Mouse (Mus musculus): ENCODE results near the gene Adprh. TPM values are rescaled to one million over a fixed set of nuclear protein-coding genes. Genes with fewer than 3 reads are reported as not detected.

Adprh gene
- polyA plus RNA-seq, 1 experiment from 2014 or later = 153 TPM

- peak overlapping the region; percentile 21; the same call in 1 of the 2 replicates for H3K9ac ChIP-seq (replicated peaks)
- no peak overlapping the region for H3K27ac ChIP-seq (replicated peaks)
- H3K4me2 ChIP-seq = peak overlapping the region; percentile 77
- 67% methylated on average over 4 of the region's 4 CpGs for WGBS
- H3K36me3 ChIP-seq = no peaks in the 10 kb centered on the region
- ATAC-seq (ENCODE audit: low FRiP score) = no peak
- H3K4me3 ChIP-seq (replicated peaks) = no peak overlapping the region; the same call in 1 of the 2 replicates
- H3K9me3 ChIP-seq (replicated peaks) = no peaks in the 10 kb centered on the region
- no peaks in the 10 kb centered on the region for H3K27me3 ChIP-seq (replicated peaks)
- peaks cover 12% of the 10 kb centered on the region; the same call in 1 of the 2 replicates for H3K4me1 ChIP-seq
These were observed 23.3 kb upstream of the Adprh start for GRCm38 (mm10) chr16:38475681-38476311.

DNA sequence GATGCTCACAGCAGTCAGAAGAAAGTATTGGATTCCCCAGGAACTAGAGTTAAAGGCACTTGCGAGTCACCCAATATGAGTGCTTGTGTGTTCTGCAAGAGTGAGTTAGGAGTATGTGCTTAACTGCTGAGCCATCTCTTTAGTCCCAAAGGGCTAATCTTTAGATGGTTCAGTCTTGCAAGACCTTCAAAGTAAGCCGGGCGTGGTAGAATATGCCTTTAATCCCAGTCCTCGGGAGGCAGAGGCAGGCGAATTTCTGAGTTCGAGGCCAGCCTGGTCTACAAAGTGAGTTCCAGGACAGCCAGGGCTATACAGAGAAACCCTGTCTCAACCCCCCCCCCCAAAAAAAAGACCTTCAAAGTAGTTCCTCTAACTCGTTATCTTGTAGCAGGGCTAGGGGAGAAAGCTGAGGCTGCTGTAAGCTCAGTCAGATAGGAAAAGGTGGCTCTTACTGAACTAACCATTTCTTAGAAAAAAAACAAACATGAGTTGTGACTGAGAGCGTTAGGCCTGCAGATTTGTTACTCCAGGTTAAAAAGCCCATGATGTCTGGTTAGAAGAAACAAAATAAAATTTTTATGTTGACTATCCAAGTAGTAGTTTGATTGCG lies 22.3 kb upstream of the Adprh start:
- Histone ChIP-seq H3K9me3 (replicated peaks) (no peaks in the 10 kb centered on the region), H3K27me3 (replicated peaks) (no peaks in the 10 kb centered on the region), H3K9ac (replicated peaks) (no peak overlapping the region), H3K4me3 (replicated peaks) (no peak overlapping the region), H3K36me3 (no peaks in the 10 kb centered on the region), H3K27ac (replicated peaks) (no peak overlapping the region), H3K4me1 (peaks cover 12% of the 10 kb centered on the region; the same call in 1 of the 2 replicates), H3K4me2 (no peak overlapping the region)
- no peak for ATAC-seq (ENCODE audit: low FRiP score)
- 96% methylated on average over 9 of the region's 9 CpGs for WGBS

- no peak overlapping the region for H3K4me3 ChIP-seq (replicated peaks)
- H3K4me2 ChIP-seq = no peak overlapping the region
- H3K27ac ChIP-seq (replicated peaks) = no peak overlapping the region
- peaks cover 12% of the 10 kb centered on the region; the same call in 1 of the 2 replicates for H3K4me1 ChIP-seq
- no peak overlapping the region for H3K9ac ChIP-seq (replicated peaks)
- H3K9me3 ChIP-seq (replicated peaks) = no peaks in the 10 kb centered on the region
- 94% methylated on average over 5 of the region's 5 CpGs for WGBS
- no peaks in the 10 kb centered on the region for H3K27me3 ChIP-seq (replicated peaks)
- H3K36me3 ChIP-seq = no peaks in the 10 kb centered on the region
- ATAC-seq (ENCODE audit: low FRiP score) = no peak
These were observed 21.2 kb upstream of the Adprh start for GRCm38 (mm10) chr16:38473661-38474060.

- ATAC-seq (ENCODE audit: low FRiP score) = no peak
- Histone ChIP-seq H3K27me3 (replicated peaks) (no peaks in the 10 kb centered on the region), H3K4me1 (peaks cover 12% of the 10 kb centered on the region; the same call in 1 of the 2 replicates), H3K9ac (replicated peaks) (no peak overlapping the region), H3K4me2 (no peak overlapping the region), H3K9me3 (replicated peaks) (no peaks in the 10 kb centered on the region), H3K4me3 (replicated peaks) (no peak overlapping the region), H3K27ac (replicated peaks) (no peak overlapping the region), H3K36me3 (no peaks in the 10 kb centered on the region)
- 96% methylated on average over 5 of the region's 5 CpGs for WGBS
These were observed 20.0 kb upstream of the Adprh start for GRCm38 (mm10) chr16:38472507-38472873.

DNA sequence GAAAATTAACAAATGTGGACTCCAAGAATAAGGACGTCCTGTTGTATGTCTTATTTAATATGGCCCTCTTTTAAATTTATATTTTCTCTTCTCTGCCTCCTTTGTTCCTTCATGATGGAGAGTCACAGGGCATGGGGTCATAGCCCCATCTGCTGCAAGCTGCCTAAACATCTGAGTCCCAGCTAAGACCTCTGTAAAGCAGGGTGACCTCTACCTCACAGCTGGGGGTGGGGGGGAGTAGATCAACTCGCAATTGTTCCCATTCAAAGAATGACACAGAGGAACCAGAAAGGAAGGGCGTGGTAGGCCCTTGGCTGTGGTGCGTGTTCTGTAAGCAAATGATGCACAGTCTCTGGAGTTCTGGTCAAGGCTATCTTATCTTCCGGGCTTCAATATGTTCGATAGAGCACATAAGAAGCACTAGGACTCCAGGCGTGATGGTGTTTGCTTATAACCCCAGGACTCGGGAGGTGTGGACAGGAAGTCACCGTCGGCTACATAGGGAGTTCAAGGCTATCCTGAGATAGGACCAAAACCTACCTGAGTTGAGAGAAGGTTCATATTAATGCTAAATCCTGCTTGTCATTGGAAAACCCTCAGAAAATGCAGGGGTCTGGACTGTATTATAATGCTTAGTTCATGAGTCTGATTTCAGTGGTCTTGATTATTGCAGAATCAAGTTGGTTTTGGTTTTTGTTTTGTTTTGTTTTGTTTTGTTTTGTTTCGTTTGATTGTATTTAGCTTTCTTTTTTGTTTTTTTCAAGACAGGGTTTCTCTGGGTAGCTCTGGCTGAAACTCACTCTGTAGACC lies 19.4 kb upstream of the Adprh start:
- Histone ChIP-seq H3K27ac (replicated peaks) (no peak overlapping the region), H3K36me3 (no peaks in the 10 kb centered on the region), H3K4me1 (peaks cover 7% of the 10 kb centered on the region; the same call in 1 of the 2 replicates), H3K4me3 (replicated peaks) (no peak overlapping the region), H3K9ac (replicated peaks) (no peak overlapping the region), H3K9me3 (replicated peaks) (no peaks in the 10 kb centered on the region), H3K4me2 (no peak overlapping the region), H3K27me3 (replicated peaks) (no peaks in the 10 kb centered on the region)
- no peak for ATAC-seq (ENCODE audit: low FRiP score)
- 67% methylated on average over 11 of the region's 11 CpGs for WGBS

- Histone ChIP-seq H3K4me3 (replicated peaks) (no peak overlapping the region), H3K27me3 (replicated peaks) (no peaks in the 10 kb centered on the region), H3K4me2 (no peak overlapping the region), H3K4me1 (no peaks in the 10 kb centered on the region), H3K36me3 (no peaks in the 10 kb centered on the region), H3K9ac (replicated peaks) (no peak overlapping the region), H3K9me3 (replicated peaks) (no peaks in the 10 kb centered on the region), H3K27ac (replicated peaks) (no peak overlapping the region)
- 79% methylated on average over 8 of the region's 8 CpGs for WGBS
- no peak for ATAC-seq (ENCODE audit: low FRiP score)
These were observed 16.9 kb upstream of the Adprh start for GRCm38 (mm10) chr16:38469437-38469836.

DNA sequence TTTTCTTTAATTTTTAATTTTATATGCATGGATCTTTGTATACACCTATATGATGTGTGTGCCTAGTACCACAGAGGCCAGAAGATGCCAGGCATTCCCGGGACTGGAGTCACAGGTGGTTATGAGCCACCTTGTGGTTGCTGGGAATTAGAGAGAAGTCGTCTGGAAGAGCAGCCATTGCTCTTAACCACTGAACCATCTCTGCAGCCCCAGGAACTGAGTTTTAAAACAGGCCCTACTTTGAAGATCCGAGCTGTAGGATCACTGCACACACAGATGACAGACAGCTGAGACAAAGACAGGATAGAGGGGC lies 16.2 kb upstream of the Adprh start:
- no peaks in the 10 kb centered on the region for H3K27me3 ChIP-seq (replicated peaks)
- H3K27ac ChIP-seq (replicated peaks) = no peak overlapping the region
- H3K4me1 ChIP-seq = no peaks in the 10 kb centered on the region
- no peaks in the 10 kb centered on the region for H3K36me3 ChIP-seq
- 44% methylated on average over 3 of the region's 3 CpGs for WGBS
- no peak overlapping the region for H3K4me3 ChIP-seq (replicated peaks)
- H3K9me3 ChIP-seq (replicated peaks) = no peaks in the 10 kb centered on the region
- no peak overlapping the region for H3K9ac ChIP-seq (replicated peaks)
- no peak overlapping the region for H3K4me2 ChIP-seq
- no peak for ATAC-seq (ENCODE audit: low FRiP score)

DNA sequence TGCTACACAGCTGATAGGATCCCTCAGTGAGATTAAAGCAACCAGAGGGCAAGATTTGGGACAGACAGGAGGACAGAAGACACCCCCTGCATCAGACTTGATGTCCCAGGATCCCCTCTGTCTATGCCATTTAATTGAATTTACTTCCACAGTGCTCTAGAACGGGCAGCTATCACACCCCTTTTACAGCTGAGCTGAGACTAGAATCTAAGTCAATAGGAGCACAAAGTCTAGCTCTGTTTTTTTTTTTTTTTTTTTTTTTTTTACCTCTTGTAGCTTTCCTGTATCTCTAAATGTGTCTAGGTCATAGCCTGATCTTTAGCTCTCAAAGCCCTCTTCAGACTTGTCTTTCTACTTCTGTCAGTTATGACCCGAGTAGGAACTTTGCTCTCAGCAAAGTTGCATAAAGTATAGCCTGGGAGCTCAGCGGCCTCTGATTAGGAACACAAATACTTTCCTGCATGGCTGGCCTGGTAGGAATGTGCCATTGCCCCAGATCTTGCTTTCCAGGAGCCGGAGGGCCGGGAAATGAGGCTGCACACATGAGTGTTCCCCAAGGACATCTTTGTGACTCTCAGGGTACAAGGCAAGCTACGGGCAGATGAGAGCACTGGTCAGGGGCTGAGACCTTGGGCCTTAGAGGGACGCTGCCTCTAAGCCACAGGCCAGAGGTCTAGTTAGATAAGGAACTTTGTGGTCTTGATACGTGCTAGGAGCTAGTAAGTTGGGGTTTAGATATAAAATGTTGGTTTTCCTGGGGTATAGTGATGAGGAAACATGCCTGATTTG lies 15.6 kb upstream of the Adprh start:
- whole genome bisulfite sequencing = 81% methylated on average over 8 of the region's 8 CpGs
- Histone ChIP-seq H3K9me3 (replicated peaks) (no peaks in the 10 kb centered on the region), H3K4me2 (no peak overlapping the region), H3K4me3 (replicated peaks) (no peak overlapping the region), H3K27ac (replicated peaks) (no peak overlapping the region), H3K36me3 (no peaks in the 10 kb centered on the region), H3K27me3 (replicated peaks) (no peaks in the 10 kb centered on the region), H3K4me1 (no peaks in the 10 kb centered on the region), H3K9ac (replicated peaks) (no peak overlapping the region)
- no peak for ATAC-seq (ENCODE audit: low FRiP score)

- no peak for ATAC-seq (ENCODE audit: low FRiP score)
- no peaks in the 10 kb centered on the region for H3K36me3 ChIP-seq
- H3K9me3 ChIP-seq (replicated peaks) = no peaks in the 10 kb centered on the region
- H3K27ac ChIP-seq (replicated peaks) = no peak overlapping the region
- H3K27me3 ChIP-seq (replicated peaks) = no peaks in the 10 kb centered on the region
- H3K4me1 ChIP-seq = no peaks in the 10 kb centered on the region
- H3K4me2 ChIP-seq = no peak overlapping the region
- no peak overlapping the region for H3K9ac ChIP-seq (replicated peaks)
- 92% methylated on average over 13 of the region's 13 CpGs for WGBS
- no peak overlapping the region for H3K4me3 ChIP-seq (replicated peaks)
These were observed 14.8 kb upstream of the Adprh start for GRCm38 (mm10) chr16:38467091-38467916.

- H3K9ac ChIP-seq (replicated peaks) = no peak overlapping the region
- no peaks in the 10 kb centered on the region for H3K4me1 ChIP-seq
- 83% methylated on average over 4 of the region's 4 CpGs for whole genome bisulfite sequencing
- no peak overlapping the region for H3K4me3 ChIP-seq (replicated peaks)
- ATAC-seq (ENCODE audit: low FRiP score) = no peak
- no peaks in the 10 kb centered on the region for H3K27me3 ChIP-seq (replicated peaks)
- H3K4me2 ChIP-seq = no peak overlapping the region
- H3K9me3 ChIP-seq (replicated peaks) = no peaks in the 10 kb centered on the region
- H3K36me3 ChIP-seq = no peaks in the 10 kb centered on the region
- H3K27ac ChIP-seq (replicated peaks) = no peak overlapping the region
These were observed 13.6 kb upstream of the Adprh start for GRCm38 (mm10) chr16:38466089-38466488.

DNA sequence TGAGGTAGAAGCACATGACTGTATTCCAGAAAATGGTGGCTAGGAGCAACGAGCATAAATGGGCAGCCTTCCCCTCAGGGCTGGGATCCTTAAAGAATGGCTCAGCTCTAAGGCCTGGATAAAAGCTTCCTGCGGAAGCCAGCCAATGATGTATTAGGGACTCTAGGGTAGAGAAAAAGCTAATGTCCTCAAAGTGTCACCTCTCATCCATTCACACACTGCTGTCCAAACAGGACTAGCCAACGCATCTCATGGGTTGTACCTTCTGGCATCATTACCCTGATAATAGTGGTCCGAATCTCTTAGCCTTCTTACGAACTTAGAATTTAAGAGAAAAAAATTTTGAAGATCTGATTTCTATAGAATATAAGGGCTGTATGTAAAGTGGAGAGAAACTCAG lies 10.8 kb upstream of the Adprh start:
- H3K27me3 ChIP-seq (replicated peaks) = no peaks in the 10 kb centered on the region
- no peak overlapping the region for H3K4me3 ChIP-seq (replicated peaks)
- H3K36me3 ChIP-seq = no peaks in the 10 kb centered on the region
- no peaks in the 10 kb centered on the region for H3K9me3 ChIP-seq (replicated peaks)
- no peak overlapping the region for H3K9ac ChIP-seq (replicated peaks)
- H3K27ac ChIP-seq (replicated peaks) = no peak overlapping the region
- WGBS = 93% methylated on average over 5 of the region's 5 CpGs
- ATAC-seq (ENCODE audit: low FRiP score) = no peak
- no peak overlapping the region for H3K4me2 ChIP-seq
- no peaks in the 10 kb centered on the region for H3K4me1 ChIP-seq
